Mouse (Mus musculus) G1E (cell line): ENCODE data around the gene Ccdc62. TPM values are rescaled to one million over a fixed set of nuclear protein-coding genes. Genes with fewer than 3 reads are reported as not detected.

Source experiments
- ATAC-seq: 2 replicates; pipeline ENCODE4 v1.8.0; 2016; ENCODE audit warnings: mild to moderate bottlenecking; ENCODE audit not compliant: insufficient number of reproducible peaks, poor library complexity, low FRiP score, severe bottlenecking; ENCODE audit errors: extremely low read depth
- DNase-seq: peaks from one replicate; pipeline ENCODE4 v3.0.0; 2012; ENCODE audit warnings: low spot score
- H3K27me3 ChIP-seq: 2 replicates; pipeline ENCODE4 v1.6.1; 2012; ENCODE audit warnings: mild to moderate bottlenecking, low read length, inconsistent platforms; ENCODE audit not compliant: insufficient read depth
- H3K36me3 ChIP-seq: replicated peaks from 2 replicates; pipeline ENCODE3; 2012; ENCODE audit warnings: mild to moderate bottlenecking, inconsistent platforms
- H3K4me1 ChIP-seq: 2 replicates; pipeline ENCODE4 v1.6.1; 2012; ENCODE audit warnings: low read depth, low read length, inconsistent platforms, mixed read lengths; ENCODE audit not compliant: insufficient read depth
- H3K4me3 ChIP-seq: 2 replicates; pipeline ENCODE4 v1.5.1; 2012; ENCODE audit warnings: low read depth, mild to moderate bottlenecking, inconsistent platforms, low read length, moderate library complexity, mixed read lengths
- H3K9me3 ChIP-seq: replicated peaks from 2 replicates; pipeline ENCODE4 v1.6.1; 2012; ENCODE audit warnings: inconsistent platforms
- CTCF ChIP-seq: IDR thresholded peaks from 2 replicates; pipeline ENCODE4 v1.5.1; 2012; ENCODE audit warnings: low read depth, low read length, inconsistent platforms, mixed read lengths
- GATA1 ChIP-seq: IDR thresholded peaks from 2 replicates; pipeline ENCODE4 v1.6.1; 2012; ENCODE audit warnings: borderline replicate concordance, low read length, inconsistent platforms, mixed read lengths
- GATA2 ChIP-seq: IDR thresholded peaks from 2 replicates; pipeline ENCODE4 v1.6.1; 2012; ENCODE audit warnings: low read depth, low read length, inconsistent platforms, borderline replicate concordance
- POLR2AphosphoS5 ChIP-seq: IDR thresholded peaks from 2 replicates; pipeline ENCODE4 v1.6.1; 2012; ENCODE audit warnings: low read depth, low read length, inconsistent platforms; ENCODE audit not compliant: insufficient replicate concordance
- TAL1 ChIP-seq: conservative IDR thresholded peaks from 2 replicates; pipeline ENCODE4 v1.6.1; 2012; ENCODE audit warnings: low read depth, low read length, inconsistent platforms, mixed read lengths
- polyA plus RNA-seq: library from polyadenylated mRNA; stranded (reverse); fragments of >175 nt; gene quantifications from 2 replicates; pipeline ENCODE4 v1.2.3, GENCODE M21; 2012
- total RNA-seq, 2 experiments: library from RNA; stranded (forward) in 1 of 2; stranded (reverse) in 1 of 2; fragments of 200-1000 nt in 1 of 2; fragments of >200 nt in 1 of 2; fragmentation: Nextera tagmentation in 1 of 2; gene quantifications; 2 replicates each; pipeline ENCODE4 v1.2.3; 2014 to 2017

Ccdc62 gene
- total and polyA plus RNA-seq, 3 experiments: 3.0 to 9.4 (median 5.0) TPM

DNA sequence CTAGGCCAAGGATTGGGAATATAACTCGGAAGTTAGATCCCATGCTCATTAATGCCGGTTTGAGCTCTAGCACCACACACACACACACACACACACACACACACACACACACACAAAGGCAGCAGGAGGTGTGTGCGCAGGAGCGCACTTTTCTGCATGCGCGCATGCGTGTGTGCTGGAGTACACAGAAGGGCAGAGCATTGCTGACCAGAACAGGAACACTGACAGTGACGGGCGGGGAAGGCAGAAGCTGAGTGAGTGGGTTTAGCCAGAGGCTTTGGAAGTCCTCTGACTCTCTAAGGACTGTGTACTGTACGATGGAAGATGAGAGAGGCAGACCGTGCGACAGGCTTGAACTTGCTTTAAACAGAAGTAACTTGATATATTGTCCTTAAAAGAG, 3.1 kb downstream of the Ccdc62 start:
- H3K4me1 ChIP-seq: peaks cover 26% of the 10 kb centered on the region
- TF ChIP-seq CTCF: no peak
- TF ChIP-seq GATA2: no peak
- no peak for TF ChIP-seq GATA1
- TF ChIP-seq POLR2AphosphoS5: no peak
- TF ChIP-seq TAL1: no peak
- H3K4me3 ChIP-seq: no peak overlapping the region
- ATAC-seq (no peak), DNase-seq (no peak)
- H3K9me3 ChIP-seq: no peaks in the 10 kb centered on the region
- peaks cover 13% of the 10 kb centered on the region for H3K36me3 ChIP-seq
- 0 out of 2 replicates have a peak, but pooled peaks cover 5% of the 10 kb centered on the region for H3K27me3 ChIP-seq

DNA sequence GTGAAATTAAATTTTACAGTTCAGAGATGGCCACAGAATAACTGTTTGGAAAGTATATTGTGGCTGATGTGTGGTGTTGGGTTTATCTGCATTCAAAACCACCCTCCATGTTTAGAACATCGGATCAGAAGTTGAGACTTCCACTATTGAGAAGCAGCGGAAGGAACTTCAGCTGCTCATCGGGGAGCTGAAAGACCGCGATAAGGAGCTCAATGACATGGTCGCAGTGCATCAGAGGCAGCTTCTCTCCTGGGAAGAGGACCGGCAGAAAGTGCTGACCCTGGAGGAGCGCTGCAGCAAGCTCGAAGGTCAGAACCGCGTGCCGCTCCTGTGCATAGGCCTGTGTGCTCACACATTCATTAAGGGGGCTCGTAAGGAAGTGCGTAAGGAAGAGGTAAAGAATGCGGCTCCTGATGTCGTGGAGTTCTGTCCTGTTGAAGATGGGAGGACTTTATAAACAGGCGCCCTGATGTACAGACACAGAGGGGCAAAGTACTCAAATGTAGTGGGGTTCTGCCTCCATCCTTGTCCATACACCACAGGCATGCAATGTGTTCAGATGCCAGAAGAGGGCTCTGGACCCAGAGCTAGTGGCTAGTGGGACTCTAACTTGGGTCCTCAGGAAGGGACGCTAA, 3.6 kb downstream of the Ccdc62 start:
- Histone ChIP-seq H3K9me3 (no peaks in the 10 kb centered on the region), H3K36me3 (peaks cover 8% of the 10 kb centered on the region), H3K4me3 (no peak overlapping the region), H3K27me3 (0 out of 2 replicates have a peak, but pooled peaks cover 5% of the 10 kb centered on the region), H3K4me1 (peaks cover 27% of the 10 kb centered on the region)
- TF ChIP-seq CTCF (0 out of 2 replicates have a peak, but pooled peaks have one; percentile 22), GATA1 (no peak)
- no peak for DNase-seq
- ATAC-seq: no peak

GRCm38 (mm10) chr5:123935931-123936330, 5.5 kb downstream of the Ccdc62 start:
- Histone ChIP-seq H3K4me3 (no peak overlapping the region), H3K9me3 (no peaks in the 10 kb centered on the region), H3K27me3 (0 out of 2 replicates have a peak, but pooled peaks cover 5% of the 10 kb centered on the region), H3K4me1 (peaks cover 19% of the 10 kb centered on the region), H3K36me3 (no peaks in the 10 kb centered on the region)
- DNase-seq: no peak
- TF ChIP-seq POLR2AphosphoS5: no peak
- TF ChIP-seq GATA1: no peak
- no peak for ATAC-seq

DNA sequence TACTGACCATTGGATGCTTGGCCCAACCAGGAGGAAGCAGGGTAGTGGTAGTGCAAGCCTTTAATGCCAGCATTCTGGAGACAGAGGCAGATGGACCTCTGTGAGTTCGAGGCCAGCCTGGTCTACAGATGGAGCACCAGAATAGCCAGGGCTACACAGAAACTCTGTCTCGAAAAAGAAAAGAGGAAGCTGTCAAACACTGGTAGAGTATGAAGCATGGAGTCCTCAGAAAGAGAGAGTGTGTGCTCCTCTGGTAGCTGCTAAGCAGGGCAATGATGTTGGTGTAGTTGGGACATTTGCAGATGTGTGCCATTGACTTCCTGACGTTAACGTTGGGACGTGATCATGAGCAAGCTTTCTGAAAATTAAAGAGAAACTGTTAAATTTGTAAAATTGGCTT, 8.0 kb downstream of the Ccdc62 start:
- peaks cover 13% of the 10 kb centered on the region for H3K4me1 ChIP-seq
- ATAC-seq: no peak
- 0 out of 2 replicates have a peak, but pooled peaks cover 5% of the 10 kb centered on the region for H3K27me3 ChIP-seq
- H3K36me3 ChIP-seq: no peaks in the 10 kb centered on the region
- DNase-seq: no peak
- no peak for TF ChIP-seq CTCF
- TF ChIP-seq TAL1: no peak
- H3K4me3 ChIP-seq: no peak overlapping the region
- H3K9me3 ChIP-seq: no peaks in the 10 kb centered on the region

- Histone ChIP-seq H3K4me1 (no peaks in the 10 kb centered on the region), H3K36me3 (no peaks in the 10 kb centered on the region), H3K4me3 (no peak overlapping the region), H3K27me3 (peaks cover 7% of the 10 kb centered on the region), H3K9me3 (no peaks in the 10 kb centered on the region)
- ATAC-seq: no peak
- TF ChIP-seq GATA2 (no peak), POLR2AphosphoS5 (no peak), GATA1 (no peak), CTCF (no peak), TAL1 (no peak)
- no peak for DNase-seq
Observed at GRCm38 (mm10) chr5:123946546-123946945, 16.1 kb downstream of the Ccdc62 start.

- no peaks in the 10 kb centered on the region for H3K4me1 ChIP-seq
- H3K9me3 ChIP-seq: no peaks in the 10 kb centered on the region
- TF ChIP-seq POLR2AphosphoS5 (no peak), TAL1 (no peak), GATA1 (no peak), GATA2 (no peak), CTCF (no peak)
- DNase-seq (no peak), ATAC-seq (no peak)
- no peaks in the 10 kb centered on the region for H3K36me3 ChIP-seq
- H3K4me3 ChIP-seq: no peak overlapping the region
- peaks cover 7% of the 10 kb centered on the region for H3K27me3 ChIP-seq
Observed at GRCm38 (mm10) chr5:123947041-123947761, 16.7 kb downstream of the Ccdc62 start.
